Mouse (Mus musculus) heart, adult 2 months (tissue): ENCODE data around the gene Hephl1. TPM values are rescaled to one million over a fixed set of nuclear protein-coding genes. Genes with fewer than 3 reads are reported as not detected.

Experiments used
- DNase-seq, 2 experiments: peaks; one replicate each; pipeline ENCODE4 v3.0.0; 2021
- H3K27ac ChIP-seq: fragments of 200-600 bp; 2 replicates; pipeline ENCODE4 v1.8.1; 2022
- H3K27me3 ChIP-seq: fragments of 200-500 bp; 2 replicates; pipeline ENCODE4 v1.6.1; 2012; ENCODE audit warnings: mild to moderate bottlenecking, low read length, inconsistent platforms, mixed read lengths; ENCODE audit not compliant: control insufficient read depth, insufficient read depth
- H3K36me3 ChIP-seq: fragments of 200-500 bp; 2 replicates; pipeline ENCODE4 v1.6.1; 2012; ENCODE audit warnings: low read length, inconsistent platforms; ENCODE audit not compliant: control insufficient read depth, insufficient read depth
- H3K4me1 ChIP-seq: fragments of 200-500 bp; 2 replicates; pipeline ENCODE4 v1.6.1; 2011; ENCODE audit warnings: low read length; ENCODE audit not compliant: control insufficient read depth, insufficient read depth
- H3K4me3 ChIP-seq: fragments of 200-600 bp; 2 replicates; pipeline ENCODE4 v1.8.1; 2022
- H3K79me2 ChIP-seq: fragments of 200-500 bp; replicated peaks from 2 replicates; pipeline ENCODE4 v1.6.1; 2012; ENCODE audit warnings: mild to moderate bottlenecking, inconsistent platforms, low read length, moderate library complexity, mixed read lengths; ENCODE audit not compliant: control insufficient read depth, insufficient read depth
- H3K9ac ChIP-seq: fragments of 200-500 bp; 2 replicates; pipeline ENCODE4 v1.6.1; 2012; ENCODE audit warnings: low read depth, mild to moderate bottlenecking, control low read depth, inconsistent platforms, low read length, mixed read lengths
- CTCF ChIP-seq: fragments of 200-600 bp; IDR thresholded peaks from 2 replicates; pipeline ENCODE4 v1.8.1; 2022; ENCODE audit warnings: antibody characterized with exemption, mild to moderate bottlenecking, moderate library complexity
- EP300 ChIP-seq: fragments of 200-500 bp; IDR thresholded peaks from 2 replicates; pipeline ENCODE4 v1.6.1; 2011; ENCODE audit warnings: low read depth, low read length, control low read depth; ENCODE audit not compliant: insufficient read depth
- POLR2A ChIP-seq: fragments of 200-500 bp; IDR thresholded peaks from 2 replicates; pipeline ENCODE4 v1.6.1; 2011; ENCODE audit warnings: mild to moderate bottlenecking, low read depth, low read length, control low read depth; ENCODE audit not compliant: insufficient read depth
- WGBS: fragments of 180-500 bp; shearing (Covaris S2); methylation state at CpG from one replicate; pipeline ENCODE4 v1.1.7; 2018; 5-methylcytosine and 5-hydroxymethylcytosine counted together
- intact Hi-C: fragments of 180-260 bp; cut with DNase I; formaldehyde crosslinking; loops from one replicate; pipeline ENCODE4 v1.15.1; 2025
- polyA plus RNA-seq: library from polyadenylated mRNA; depleted of rRNA; stranded (reverse); fragments of >200 nt; gene quantifications from 2 replicates; pipeline ENCODE4 v1.2.3, GENCODE M21; 2012; rRNA removed
- total RNA-seq, 2 experiments: library from RNA; stranded (reverse); gene quantifications; 2 replicates each; pipeline ENCODE4 v1.2.3; 2021

Gene Hephl1
- total and polyA plus RNA-seq, 3 experiments = 0.05 to 0.16 (median 0.06) TPM

DNA sequence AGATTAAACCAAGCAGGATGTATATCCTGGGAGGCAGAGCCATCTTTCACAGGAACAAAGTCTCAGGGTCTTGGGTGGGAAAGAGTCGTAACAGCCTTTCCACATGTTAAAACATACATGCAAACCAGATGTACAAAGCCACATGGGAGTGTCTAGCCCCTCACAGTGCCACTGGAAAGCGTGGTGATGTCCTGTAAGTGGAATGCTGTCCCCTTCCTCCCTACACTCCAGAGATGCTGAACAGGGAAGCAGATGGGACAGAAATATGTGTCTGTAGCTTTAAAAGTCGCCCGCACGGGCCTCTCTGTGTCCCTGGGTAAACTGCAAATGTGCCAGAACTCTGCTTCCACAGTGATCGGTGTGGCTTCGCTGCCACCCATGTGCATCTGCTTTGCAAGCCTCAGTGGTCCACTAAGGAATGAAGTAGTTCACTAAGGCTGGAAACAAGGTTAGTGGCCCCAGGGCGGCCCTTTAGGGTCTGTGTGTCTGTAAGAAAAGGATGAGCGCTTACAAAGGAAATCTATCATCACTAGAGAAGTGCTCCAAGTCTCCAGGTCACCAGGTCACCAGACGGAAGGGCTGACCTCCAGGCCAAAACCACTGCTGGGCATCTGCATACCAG is 108.1 kb downstream of the Hephl1 start:
- H3K36me3 ChIP-seq = no peaks in the 10 kb centered on the region
- H3K27ac ChIP-seq = no peak overlapping the region
- intact Hi-C loops = no loop called here
- 66% methylated on average over 10 of the region's 10 CpGs for WGBS
- no peaks in the 10 kb centered on the region for H3K79me2 ChIP-seq
- TF ChIP-seq POLR2A = no peak
- no peak for TF ChIP-seq EP300
- TF ChIP-seq CTCF = no peak
- no peak overlapping the region for H3K9ac ChIP-seq
- no peak for DNase-seq
- H3K4me3 ChIP-seq = no peak overlapping the region
- H3K4me1 ChIP-seq = no peaks in the 10 kb centered on the region
- H3K27me3 ChIP-seq = no peaks in the 10 kb centered on the region

DNA sequence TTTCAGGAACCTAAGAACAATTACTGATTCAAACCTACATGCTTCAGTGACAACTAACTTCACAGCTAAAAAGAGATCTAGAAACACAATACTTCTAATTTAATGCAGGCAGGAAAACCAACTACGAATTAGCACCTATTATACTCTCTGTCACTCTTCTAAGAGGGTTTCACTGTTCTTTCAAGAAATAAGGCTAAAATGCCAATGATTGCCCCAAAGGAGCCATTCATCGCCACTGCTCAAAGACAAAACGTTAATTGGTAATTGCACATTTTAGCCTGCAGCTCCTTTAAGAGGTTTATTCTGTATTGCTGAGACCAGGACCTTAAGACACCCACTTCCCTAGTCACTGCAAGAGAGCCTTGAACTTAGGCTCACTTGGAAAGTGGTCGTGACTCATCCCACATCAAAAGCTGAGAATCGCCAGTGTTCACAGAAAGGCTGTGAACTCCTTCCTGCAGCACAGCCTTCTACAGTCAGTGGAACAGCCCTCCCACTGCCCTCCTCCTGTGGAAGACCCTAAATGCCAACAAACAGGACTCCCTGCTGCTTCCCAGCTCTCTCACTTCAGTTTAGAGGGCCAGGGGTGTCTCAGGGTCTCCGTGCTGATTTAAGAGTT is 108.8 kb downstream of the Hephl1 start:
- Histone ChIP-seq H3K4me1 (no peaks in the 10 kb centered on the region), H3K27me3 (no peaks in the 10 kb centered on the region), H3K27ac (no peak overlapping the region), H3K9ac (no peak overlapping the region), H3K36me3 (no peaks in the 10 kb centered on the region), H3K4me3 (no peak overlapping the region), H3K79me2 (no peaks in the 10 kb centered on the region)
- intact Hi-C loops = no loop called here
- WGBS = 73% methylated on average over 6 of the region's 6 CpGs
- no peak for DNase-seq
- no peak for TF ChIP-seq EP300
- no peak for TF ChIP-seq POLR2A
- TF ChIP-seq CTCF = no peak

Other genes starting within 250 kb of the Hephl1 start
- gene Izumo1r, start 208.2 kb downstream of the Hephl1 start, total RNA-seq = not detected
- gene Izumo1r, start 208.2 kb downstream of the Hephl1 start, polyA plus RNA-seq = 0.18 and 0.29 TPM in 2 replicates
- gene Panx1, start 66.6 kb downstream of the Hephl1 start, total RNA-seq = 1 to 10 TPM; 3.8 to 4.5 TPM
- 5.6 and 6.0 TPM in 2 replicates for gene Panx1, start 66.6 kb downstream of the Hephl1 start, polyA plus RNA-seq
- gene Vstm5, start 126.9 kb upstream of the Hephl1 start, total RNA-seq = under 1 TPM; 0.23 to 0.32 TPM
- gene Vstm5, start 126.9 kb upstream of the Hephl1 start, polyA plus RNA-seq = 0.31 and 0.59 TPM in 2 replicates
- gene Med17, start 167.8 kb upstream of the Hephl1 start, total RNA-seq = 10 to 100 TPM; 14.3 to 14.6 TPM
- gene Med17, start 167.8 kb upstream of the Hephl1 start, polyA plus RNA-seq = 10.3 and 13.6 TPM in 2 replicates
- 10 to 100 TPM; 26.0 to 28.0 TPM for gene Taf1d, start 194.1 kb upstream of the Hephl1 start, total RNA-seq
- gene Taf1d, start 194.1 kb upstream of the Hephl1 start, polyA plus RNA-seq = 5.8 and 13.6 TPM in 2 replicates
- gene 4931406C07Rik, start 194.3 kb upstream of the Hephl1 start, total RNA-seq = 1 to 10 TPM; 4.9 to 5.7 TPM
- gene 4931406C07Rik, start 194.3 kb upstream of the Hephl1 start, polyA plus RNA-seq = 8.1 and 12.3 TPM in 2 replicates
- 1 to 10 TPM; 5.8 to 8.5 TPM for gene Cep295, start 245.7 kb upstream of the Hephl1 start, total RNA-seq
- 3.0 and 4.1 TPM in 2 replicates for gene Cep295, start 245.7 kb upstream of the Hephl1 start, polyA plus RNA-seq